Mouse (Mus musculus) neural tube, embryonic 13.5 days (tissue): ENCODE results near the gene Nlrx1. TPM values are rescaled to one million over a fixed set of nuclear protein-coding genes. Genes with fewer than 3 reads are reported as not detected.

ENCODE experiments used
- ATAC-seq: fragments of 200-750 bp; cut with Nextera tagmentation; 2 replicates; pipeline ENCODE4 v1.8.0; 2017; ENCODE audit warnings: low read depth, mild to moderate bottlenecking, moderate TSS enrichment, moderate library complexity
- H3K27ac ChIP-seq: fragments of 300-500 bp; sonication (generic); replicated peaks from 2 replicates; pipeline ENCODE4 v1.5.1; 2015; ENCODE audit warnings: moderate library complexity, mild to moderate bottlenecking, inconsistent platforms
- H3K27me3 ChIP-seq: fragments of 300-500 bp; sonication (generic); 2 replicates; pipeline ENCODE4 v1.6.1; 2015; ENCODE audit warnings: mild to moderate bottlenecking, inconsistent platforms
- H3K36me3 ChIP-seq: fragments of 300-500 bp; sonication (generic); 2 replicates; pipeline ENCODE4 v1.6.1; 2015; ENCODE audit warnings: mild to moderate bottlenecking, inconsistent platforms
- H3K4me1 ChIP-seq: fragments of 300-500 bp; sonication (generic); replicated peaks from 2 replicates; pipeline ENCODE4 v1.6.1; 2015; ENCODE audit warnings: inconsistent platforms
- H3K4me2 ChIP-seq: fragments of 300-500 bp; sonication (generic); 2 replicates; pipeline ENCODE4 v1.6.1; 2015; ENCODE audit warnings: inconsistent platforms, mild to moderate bottlenecking, moderate library complexity
- H3K4me3 ChIP-seq: fragments of 300-500 bp; sonication (generic); 2 replicates; pipeline ENCODE4 v1.5.1; 2015; ENCODE audit warnings: mild to moderate bottlenecking, inconsistent platforms
- H3K9ac ChIP-seq: fragments of 300-500 bp; sonication (generic); 2 replicates; pipeline ENCODE4 v1.6.1; 2015; ENCODE audit warnings: moderate library complexity, mild to moderate bottlenecking, inconsistent platforms
- H3K9me3 ChIP-seq: fragments of 300-500 bp; sonication (generic); 2 replicates; pipeline ENCODE4 v1.6.1; 2016; ENCODE audit warnings: inconsistent platforms
- WGBS: fragments of 180-500 bp; shearing (Covaris S2); methylation state at CpG from one replicate; pipeline ENCODE4 v1.1.7; 2015; 5-methylcytosine and 5-hydroxymethylcytosine counted together
- polyA plus RNA-seq: library from polyadenylated mRNA; unstranded; fragments of >200 nt; fragmentation: Nextera tagmentation; extraction: Ambion mirVana; gene quantifications from 2 replicates; pipeline ENCODE4 v1.2.1, GENCODE M21; 2015

Gene Nlrx1
- 4.5 and 4.7 TPM in 2 replicates for polyA plus RNA-seq

- peaks cover 30% of the 10 kb centered on the region for H3K4me1 ChIP-seq
- WGBS = 86% methylated on average over 6 of the region's 6 CpGs
- no peaks in the 10 kb centered on the region for H3K9me3 ChIP-seq
- no peaks in the 10 kb centered on the region for H3K27me3 ChIP-seq
- H3K9ac ChIP-seq = peak within 1 kb of the TSS; percentile 72
- ATAC-seq = peak; percentile 24; the same call in 1 of the 2 replicates
- H3K4me3 ChIP-seq = peak within 1 kb of the TSS; percentile 39
- H3K4me2 ChIP-seq = peak within 1 kb of the TSS; percentile 59
- peaks cover 6% of the 10 kb centered on the region for H3K36me3 ChIP-seq
- peak within 1 kb of the TSS; percentile 63 for H3K27ac ChIP-seq
Observed at GRCm38 (mm10) chr9:44268432-44268831, at the start of gene Nlrx1. TSS of gene Nlrx1 (minus strand) at chr9:44268599.

GRCm38 (mm10) chr9:44317452-44317851 lies 49.1 kb upstream of the Nlrx1 start:
- Histone ChIP-seq H3K9ac (peak overlapping the region; percentile 38; the same call in 1 of the 2 replicates), H3K27ac (no peak overlapping the region), H3K36me3 (peaks cover 52% of the 10 kb centered on the region), H3K9me3 (no peaks in the 10 kb centered on the region), H3K27me3 (no peaks in the 10 kb centered on the region), H3K4me1 (peaks cover 36% of the 10 kb centered on the region), H3K4me2 (peak overlapping the region; percentile 96), H3K4me3 (no peak overlapping the region)
- no peak for ATAC-seq
- WGBS = 76% methylated on average over 4 of the region's 4 CpGs

DNA sequence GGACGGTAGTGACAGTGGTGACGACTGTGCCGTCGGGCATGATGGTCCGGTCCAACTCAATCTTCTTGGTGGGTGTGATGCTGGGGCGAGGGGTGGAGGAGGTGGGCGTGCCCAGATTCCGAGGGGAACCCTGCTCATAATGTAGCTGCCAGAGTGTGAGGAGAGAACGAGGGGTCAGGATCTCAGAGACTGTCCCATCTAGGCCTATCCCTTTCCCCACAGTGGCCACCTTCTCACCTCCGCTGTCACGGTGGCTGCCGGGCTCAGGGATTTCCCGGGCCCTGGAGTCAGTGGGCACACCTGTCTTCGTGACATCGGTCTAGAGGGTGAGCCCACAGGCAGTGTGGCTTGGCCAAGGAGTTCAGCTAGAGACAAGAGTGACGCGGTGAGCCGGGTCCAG lies 46.5 kb upstream of the Nlrx1 start:
- no peak for ATAC-seq
- H3K36me3 ChIP-seq = peaks cover 70% of the 10 kb centered on the region
- no peak overlapping the region for H3K27ac ChIP-seq
- peaks cover 41% of the 10 kb centered on the region for H3K4me1 ChIP-seq
- H3K9ac ChIP-seq = no peak overlapping the region
- H3K4me3 ChIP-seq = no peak overlapping the region
- WGBS = 93% methylated on average over 18 of the region's 18 CpGs
- no peak overlapping the region for H3K4me2 ChIP-seq
- no peaks in the 10 kb centered on the region for H3K27me3 ChIP-seq
- H3K9me3 ChIP-seq = no peaks in the 10 kb centered on the region

GRCm38 (mm10) chr9:44314257-44314547 lies 45.8 kb upstream of the Nlrx1 start:
- H3K9me3 ChIP-seq = no peaks in the 10 kb centered on the region
- no peak overlapping the region for H3K4me2 ChIP-seq
- WGBS = 87% methylated on average over 4 of the region's 4 CpGs
- H3K4me3 ChIP-seq = no peak overlapping the region
- H3K27me3 ChIP-seq = no peaks in the 10 kb centered on the region
- H3K9ac ChIP-seq = no peak overlapping the region
- no peak overlapping the region for H3K27ac ChIP-seq
- no peak for ATAC-seq
- peaks cover 39% of the 10 kb centered on the region for H3K4me1 ChIP-seq
- peaks cover 70% of the 10 kb centered on the region for H3K36me3 ChIP-seq

DNA sequence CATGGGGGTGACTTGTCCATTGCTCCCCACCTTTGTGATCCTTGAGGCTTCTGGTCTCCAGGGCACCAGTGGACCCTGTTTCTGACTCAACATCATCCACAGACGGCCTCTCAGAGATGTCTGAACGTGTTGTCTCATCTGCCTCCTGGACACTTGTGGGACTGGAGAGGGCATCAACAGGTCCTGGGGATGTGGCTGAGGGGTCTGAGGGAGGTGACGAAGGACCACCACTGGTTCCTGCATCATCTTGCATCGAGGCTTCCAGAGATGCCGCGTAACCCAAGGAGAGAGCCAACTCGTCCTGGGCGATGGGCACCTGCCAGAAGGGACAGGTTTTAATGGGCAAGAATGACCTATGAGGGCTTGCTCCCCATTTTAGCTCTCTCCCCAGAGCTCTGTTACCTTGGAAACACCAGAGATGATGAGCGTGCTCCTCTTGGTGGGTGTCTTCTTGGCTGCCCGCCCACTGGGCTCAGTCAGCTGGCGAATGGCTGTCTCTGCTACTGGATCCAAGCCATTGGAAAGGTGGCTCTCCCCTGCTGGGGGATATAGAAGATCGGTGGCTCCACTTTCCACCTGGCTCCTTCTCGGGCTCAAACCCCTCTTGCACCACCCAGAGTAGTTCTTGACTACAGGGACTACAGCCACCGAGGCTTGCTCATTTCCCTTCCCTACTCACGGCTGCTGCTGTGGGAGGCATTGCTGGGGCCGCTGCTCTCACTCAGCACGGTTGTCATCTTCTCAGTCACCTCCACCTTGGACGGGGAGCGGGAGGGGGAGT lies 45.3 kb upstream of the Nlrx1 start:
- H3K4me1 ChIP-seq = peaks cover 34% of the 10 kb centered on the region
- no peak overlapping the region for H3K9ac ChIP-seq
- H3K27ac ChIP-seq = no peak overlapping the region
- H3K9me3 ChIP-seq = no peaks in the 10 kb centered on the region
- 81% methylated on average over 19 of the region's 19 CpGs for WGBS
- H3K4me2 ChIP-seq = no peak overlapping the region
- ATAC-seq = no peak
- no peak overlapping the region for H3K4me3 ChIP-seq
- H3K36me3 ChIP-seq = peaks cover 70% of the 10 kb centered on the region
- no peaks in the 10 kb centered on the region for H3K27me3 ChIP-seq

DNA sequence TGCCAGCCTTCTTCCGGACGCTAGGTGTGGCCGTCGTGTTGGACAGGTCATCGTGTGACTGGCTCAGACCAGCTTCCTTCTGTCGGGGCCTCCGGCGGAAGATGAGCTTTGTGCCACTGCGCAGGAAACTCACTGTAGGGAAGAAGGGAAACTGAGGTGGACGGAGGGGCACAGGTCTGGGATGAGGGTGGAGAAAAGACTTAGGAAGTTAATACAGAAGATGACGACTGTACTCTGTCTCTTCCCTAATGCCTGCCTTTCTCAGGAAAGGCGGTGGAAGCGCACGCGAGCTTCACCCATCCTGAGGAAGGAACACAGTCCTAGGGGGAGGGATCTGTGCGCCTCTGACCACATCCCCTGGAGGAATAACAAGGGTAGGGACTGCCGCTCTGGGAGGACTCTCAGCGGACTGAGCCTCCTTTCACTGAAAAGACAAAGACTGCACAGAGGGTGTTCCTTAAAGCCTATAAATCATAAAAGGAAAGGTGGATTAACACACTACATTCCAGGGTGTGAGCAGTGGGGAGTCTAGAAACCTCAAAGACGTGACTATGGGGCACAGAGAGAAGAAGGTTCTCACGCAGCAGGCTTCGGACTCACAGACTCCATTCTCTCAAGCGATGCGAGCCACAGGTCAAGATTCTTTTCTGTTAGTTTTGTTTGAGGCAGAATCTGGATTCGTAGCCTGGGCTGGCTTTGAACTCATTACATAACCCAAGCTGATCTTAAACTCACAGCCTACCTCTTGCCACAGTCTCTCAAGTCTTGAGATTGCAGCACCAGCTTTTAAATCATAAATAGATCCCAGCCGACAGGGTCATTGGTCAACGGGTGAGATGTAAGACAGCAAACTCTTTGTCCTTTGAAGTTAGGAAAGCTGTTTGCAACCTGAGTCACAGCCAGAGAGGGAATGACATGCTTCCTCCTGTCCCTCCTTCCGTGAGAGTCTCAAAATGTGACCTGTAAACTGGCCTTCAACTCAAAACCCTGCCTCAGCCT lies 43.0 kb upstream of the Nlrx1 start:
- Histone ChIP-seq H3K4me1 (peaks cover 15% of the 10 kb centered on the region), H3K27me3 (no peaks in the 10 kb centered on the region), H3K4me2 (peak overlapping the region; percentile 30), H3K36me3 (peaks cover 58% of the 10 kb centered on the region), H3K4me3 (0 out of 2 replicates have a peak overlapping the region, but pooled peaks have one; percentile 1), H3K9me3 (no peaks in the 10 kb centered on the region), H3K9ac (peak overlapping the region; percentile 47; the same call in 1 of the 2 replicates), H3K27ac (peak overlapping the region; percentile 33; the same call in 1 of the 2 replicates)
- WGBS = 4% methylated on average over 27 of the region's 27 CpGs
- ATAC-seq = no peak

DNA sequence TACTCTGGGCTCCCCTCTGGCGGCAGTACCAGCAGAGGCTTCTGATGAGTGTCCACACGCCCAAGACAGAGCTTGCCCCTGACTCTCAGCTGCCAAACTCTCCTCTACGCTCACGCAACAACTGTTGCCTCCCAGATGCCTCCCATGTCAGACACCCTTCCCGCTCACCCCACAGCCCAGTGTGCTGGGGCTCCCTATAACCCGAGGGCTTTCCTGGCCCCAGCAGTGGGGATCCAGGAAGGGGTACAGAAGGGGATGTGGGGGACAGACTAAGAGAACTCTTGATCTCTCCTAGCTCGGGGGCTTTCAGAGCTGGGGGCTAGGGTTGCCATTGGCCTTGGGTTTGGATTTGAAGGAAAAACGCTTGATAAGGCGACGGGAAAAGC lies 42.3 kb upstream of the Nlrx1 start:
- peak overlapping the region; percentile 30 for H3K4me2 ChIP-seq
- no peak for ATAC-seq
- H3K9ac ChIP-seq = peak overlapping the region; percentile 47; the same call in 1 of the 2 replicates
- 0 out of 2 replicates have a peak overlapping the region, but pooled peaks have one; percentile 1 for H3K4me3 ChIP-seq
- H3K9me3 ChIP-seq = no peaks in the 10 kb centered on the region
- no peaks in the 10 kb centered on the region for H3K27me3 ChIP-seq
- WGBS = 33% methylated on average over 10 of the region's 10 CpGs
- H3K36me3 ChIP-seq = peaks cover 51% of the 10 kb centered on the region
- H3K27ac ChIP-seq = peak overlapping the region; percentile 33; the same call in 1 of the 2 replicates
- H3K4me1 ChIP-seq = peaks cover 15% of the 10 kb centered on the region

DNA sequence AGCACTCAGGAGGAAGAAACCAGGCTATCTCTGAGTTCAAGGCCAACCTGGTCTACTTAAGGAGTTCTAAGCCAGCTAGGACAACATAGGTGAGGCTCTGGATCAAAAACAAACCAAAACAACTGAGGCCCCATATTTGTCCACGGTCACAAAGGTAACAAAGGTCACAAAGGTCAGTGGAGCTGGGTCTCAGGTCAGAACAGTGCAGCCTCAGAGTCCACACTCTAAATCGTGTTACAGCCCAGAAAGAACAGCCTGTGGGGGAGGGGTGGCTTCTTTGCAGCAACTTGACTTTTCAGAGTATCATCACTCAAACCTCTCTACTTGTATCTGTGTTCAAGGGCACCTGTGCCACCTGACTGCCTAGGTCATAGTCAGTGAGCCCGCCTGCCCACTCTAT lies 41.4 kb upstream of the Nlrx1 start:
- peaks cover 42% of the 10 kb centered on the region for H3K36me3 ChIP-seq
- H3K27ac ChIP-seq = no peak overlapping the region
- no peak overlapping the region for H3K4me2 ChIP-seq
- no peaks in the 10 kb centered on the region for H3K9me3 ChIP-seq
- ATAC-seq = no peak
- H3K4me1 ChIP-seq = peaks cover 18% of the 10 kb centered on the region
- no peak overlapping the region for H3K9ac ChIP-seq
- 65% methylated on average over 3 of the region's 3 CpGs for WGBS
- H3K27me3 ChIP-seq = no peaks in the 10 kb centered on the region
- no peak overlapping the region for H3K4me3 ChIP-seq

GRCm38 (mm10) chr9:44307248-44307647 lies 38.8 kb upstream of the Nlrx1 start:
- no peak overlapping the region for H3K9ac ChIP-seq
- H3K27ac ChIP-seq = no peak overlapping the region
- peaks cover 30% of the 10 kb centered on the region for H3K4me1 ChIP-seq
- no peak for ATAC-seq
- no peaks in the 10 kb centered on the region for H3K9me3 ChIP-seq
- no peak overlapping the region for H3K4me3 ChIP-seq
- WGBS = 79% methylated on average over 2 of the region's 2 CpGs
- peaks cover 25% of the 10 kb centered on the region for H3K36me3 ChIP-seq
- H3K4me2 ChIP-seq = no peak overlapping the region
- H3K27me3 ChIP-seq = no peaks in the 10 kb centered on the region

DNA sequence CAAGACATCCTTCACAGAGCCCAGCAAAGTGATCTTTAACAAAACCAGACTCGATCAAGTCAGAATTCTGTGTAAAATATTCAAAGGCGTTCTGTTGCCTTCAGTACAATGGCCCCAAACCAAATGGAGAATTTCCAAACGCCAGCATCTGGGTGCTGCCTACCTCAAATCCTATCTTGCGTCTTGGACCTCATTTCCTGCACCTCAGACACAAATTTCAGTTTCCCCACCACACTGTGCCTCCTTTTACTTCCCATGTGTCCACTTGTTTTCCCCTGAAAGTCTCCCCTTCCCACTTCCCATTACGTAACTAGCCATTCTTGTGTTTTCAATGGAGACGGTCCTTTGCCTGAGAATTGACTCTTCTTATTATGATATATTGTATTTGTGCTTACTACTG lies 38.1 kb upstream of the Nlrx1 start:
- no peak overlapping the region for H3K9ac ChIP-seq
- peaks cover 25% of the 10 kb centered on the region for H3K4me1 ChIP-seq
- 88% methylated on average over 6 of the region's 6 CpGs for WGBS
- no peaks in the 10 kb centered on the region for H3K27me3 ChIP-seq
- H3K4me3 ChIP-seq = no peak overlapping the region
- no peak for ATAC-seq
- H3K36me3 ChIP-seq = peaks cover 29% of the 10 kb centered on the region
- H3K9me3 ChIP-seq = no peaks in the 10 kb centered on the region
- no peak overlapping the region for H3K27ac ChIP-seq
- H3K4me2 ChIP-seq = no peak overlapping the region

DNA sequence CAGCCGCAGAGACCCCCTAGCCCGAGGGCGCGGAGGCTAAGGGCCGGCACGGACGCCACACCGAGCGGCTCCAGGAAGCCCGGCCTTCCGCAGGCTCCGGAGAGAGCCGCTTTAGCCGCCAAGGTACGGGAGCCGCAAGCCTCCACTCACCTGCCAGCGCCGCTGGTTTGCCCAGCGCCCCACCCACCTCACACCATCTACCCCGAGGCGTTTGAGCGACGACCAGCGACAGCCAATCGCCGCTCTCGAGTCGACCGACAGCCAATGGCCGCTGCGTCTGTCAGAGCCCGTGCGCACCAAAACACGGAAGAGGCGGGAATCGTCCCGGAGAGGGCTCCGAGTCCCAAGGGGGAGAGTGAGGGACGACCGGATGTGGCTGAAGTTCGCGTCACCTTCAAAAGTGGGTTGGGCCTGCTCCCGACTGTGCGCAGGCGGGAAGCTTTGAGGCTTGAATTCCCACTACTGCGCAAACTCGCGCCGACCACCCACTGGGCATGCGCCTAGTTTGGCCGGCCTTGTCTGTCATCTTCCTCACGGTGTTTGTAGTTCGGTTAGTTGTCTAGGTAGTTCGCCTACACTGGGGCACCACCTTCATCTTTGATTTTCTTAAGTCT lies 37.2 kb upstream of the Nlrx1 start, which contains the start of gene Hinfp:
Hinfp (minus strand) TSS at position 206 of the 614 bp plus-strand sequence.
- Histone ChIP-seq H3K4me2 (peak within 1 kb of the TSS; percentile 79), H3K36me3 (peaks cover 29% of the 10 kb centered on the region), H3K27me3 (no peaks in the 10 kb centered on the region), H3K27ac (peak within 1 kb of the TSS; percentile 84), H3K4me3 (peak within 1 kb of the TSS; percentile 98), H3K4me1 (peaks cover 16% of the 10 kb centered on the region), H3K9ac (peak within 1 kb of the TSS; percentile 94), H3K9me3 (no peaks in the 10 kb centered on the region)
- under 1% methylated on average over 54 of the region's 54 CpGs for WGBS
- ATAC-seq = peak; percentile 99
